Mouse (Mus musculus): Measurements from ENCODE around the gene Apoa4.

DNA sequence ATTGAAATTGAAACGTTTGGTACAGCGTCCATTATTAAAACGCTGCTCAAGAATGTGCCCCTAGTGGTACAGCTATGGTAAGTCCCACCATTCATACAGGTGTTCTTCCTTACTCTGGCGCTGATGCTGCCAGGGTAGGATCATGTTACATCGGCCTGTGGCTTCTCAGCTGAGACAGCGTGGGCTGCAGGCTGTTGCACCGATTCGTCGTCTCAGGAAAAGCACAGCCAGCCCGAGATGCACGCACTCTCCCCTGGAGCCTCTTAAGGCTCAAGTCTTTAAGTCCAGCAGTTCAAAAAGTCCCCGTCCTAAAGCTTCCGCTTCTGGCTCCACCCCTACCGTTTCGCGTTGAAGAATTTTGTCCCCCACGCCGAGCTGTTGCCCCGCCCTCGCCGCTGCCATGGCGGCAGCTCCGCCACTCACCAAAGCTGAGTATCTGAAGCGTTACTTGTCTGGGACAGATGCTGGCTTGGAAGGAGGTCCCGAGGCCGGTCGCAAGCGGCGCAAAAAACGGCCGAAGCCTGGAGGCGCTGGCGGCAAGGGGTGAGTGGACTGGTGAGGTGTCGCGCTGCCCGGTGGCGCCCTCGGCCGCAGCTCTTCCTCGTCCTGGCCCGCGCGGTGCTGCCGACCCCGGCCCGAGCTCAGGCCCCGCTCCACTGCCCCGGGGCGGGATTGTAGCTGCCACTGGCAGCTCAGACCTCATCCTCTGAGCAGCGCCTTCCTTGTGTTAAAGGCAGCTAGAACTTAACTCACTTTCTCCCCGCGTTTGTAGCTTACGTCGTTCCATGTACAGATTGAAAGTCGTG, 42.3 kb downstream of the Apoa4 start, which contains the start of gene Bud13:
- TF ChIP-seq CTCF (IDR thresholded peaks at IDR 0.05; ENCODE audit: borderline replicate concordance, insufficient read depth, low read depth, low read length) = peak; percentile 27; the same call in 1 of the 2 replicates
- TF ChIP-seq POLR2A (IDR thresholded peaks at IDR 0.05; ENCODE audit: borderline replicate concordance, insufficient read depth, low read length) = peak; percentile 82
